Mouse (Mus musculus) kidney, adult 2 months (tissue): ENCODE measurements at regions not wholly inside any gene's neighbourhood (a gene's known extent, or its start where the extent isn't known, plus 50 kb on each side); places are given as distances from the start of the nearest gene placed in this dataset.

ENCODE experiments used
- CTCF ChIP-seq: fragments of 200-500 bp; conservative IDR thresholded peaks from 2 replicates; pipeline ENCODE4 v1.5.1; 2011; ENCODE audit warnings: low read depth, mild to moderate bottlenecking, control low read depth, low read length, moderate library complexity, mixed read lengths; ENCODE audit not compliant: insufficient read depth, insufficient read length
- POLR2A ChIP-seq: fragments of 200-500 bp; IDR thresholded peaks from one replicate; pipeline ENCODE4 v1.6.1; 2011; ENCODE audit warnings: low read depth, low read length, control low read depth

DNA sequence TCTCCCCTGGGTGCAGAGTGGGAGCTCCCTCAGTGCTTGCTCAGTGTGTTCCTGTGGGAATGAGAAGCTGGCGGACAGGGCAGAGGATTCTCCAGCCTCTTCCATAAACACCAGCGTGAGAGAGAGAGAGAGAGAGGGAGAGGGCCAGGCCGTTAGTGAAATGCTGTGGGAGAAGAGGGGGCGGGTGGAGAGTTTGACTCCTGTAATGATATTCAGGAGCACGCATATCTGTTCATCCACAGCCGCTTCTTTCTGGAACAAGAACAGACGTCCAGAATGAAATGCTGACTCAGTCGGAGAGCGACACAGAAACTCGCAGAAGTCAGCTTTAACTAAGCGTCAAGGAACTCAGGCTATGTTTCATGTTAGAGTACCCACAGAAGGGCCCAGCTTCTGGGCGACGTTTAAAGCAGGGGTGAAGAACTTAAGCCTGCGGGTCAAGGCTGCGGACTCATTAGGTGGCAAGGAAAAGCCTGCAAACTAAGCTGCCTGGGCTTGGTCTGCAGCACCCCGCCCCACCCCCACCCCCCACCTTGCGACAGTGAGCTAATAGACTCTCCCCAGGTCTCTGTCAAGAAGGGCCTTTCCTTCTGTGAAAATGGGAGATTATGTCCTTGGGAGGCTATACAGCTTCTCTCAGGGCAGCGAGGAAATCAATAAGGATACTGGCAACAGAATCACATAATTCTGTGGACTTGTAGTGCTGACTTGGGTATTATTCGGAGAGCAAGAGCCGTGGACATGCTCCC lies 243.0 kb downstream of the Stim2 start:
- no peak for TF ChIP-seq POLR2A
- TF ChIP-seq CTCF: no peak
